Mouse (Mus musculus): ENCODE results near the gene Atf3.
"Not testable (repeated sequence)": the region's sequence is repeated elsewhere in the genome, so short reads cannot be mapped to it uniquely, and the experiment has no call there.

The Atf3 gene

GRCm38 (mm10) chr1:191154314-191154713 lies 63.5 kb downstream of the Atf3 start:
- no peak for DNase-seq (ENCODE audit: extremely low spot score, low spot score)

DNA sequence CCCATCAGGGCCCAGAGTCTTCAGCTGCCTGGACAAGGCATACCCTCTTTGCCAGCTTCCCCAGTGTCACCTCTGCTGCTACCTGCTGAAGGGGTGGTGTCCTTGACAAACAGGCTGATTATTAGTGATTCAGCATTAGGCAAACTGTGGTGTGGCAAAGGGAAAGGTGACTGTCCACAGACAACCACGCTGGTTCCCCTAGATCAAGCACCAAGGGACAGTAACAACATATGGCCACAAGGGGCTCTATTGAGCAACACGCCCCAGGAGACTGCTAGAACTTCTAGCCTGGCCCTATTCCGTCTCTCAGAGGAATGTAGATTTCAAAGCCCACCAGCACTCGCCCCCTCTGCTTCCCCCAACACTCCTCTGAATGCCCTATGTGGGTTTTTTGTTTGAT lies 64.8 kb downstream of the Atf3 start:
- peak; percentile 38 for DNase-seq (ENCODE audit: extremely low spot score, low spot score)

GRCm38 (mm10) chr1:191150924-191151605 lies 66.8 kb downstream of the Atf3 start:
- no peak for DNase-seq (ENCODE audit: extremely low spot score, low spot score)

GRCm38 (mm10) chr1:191149489-191149888 lies 68.3 kb downstream of the Atf3 start:
- DNase-seq (ENCODE audit: extremely low spot score, low spot score), result not testable (repeated sequence)

- DNase-seq (ENCODE audit: extremely low spot score, low spot score), result no peak
These were observed 76.9 kb downstream of the Atf3 start for GRCm38 (mm10) chr1:191140983-191141382.

GRCm38 (mm10) chr1:191138874-191139495 lies 78.9 kb downstream of the Atf3 start:
- no peak for DNase-seq (ENCODE audit: extremely low spot score, low spot score)

DNA sequence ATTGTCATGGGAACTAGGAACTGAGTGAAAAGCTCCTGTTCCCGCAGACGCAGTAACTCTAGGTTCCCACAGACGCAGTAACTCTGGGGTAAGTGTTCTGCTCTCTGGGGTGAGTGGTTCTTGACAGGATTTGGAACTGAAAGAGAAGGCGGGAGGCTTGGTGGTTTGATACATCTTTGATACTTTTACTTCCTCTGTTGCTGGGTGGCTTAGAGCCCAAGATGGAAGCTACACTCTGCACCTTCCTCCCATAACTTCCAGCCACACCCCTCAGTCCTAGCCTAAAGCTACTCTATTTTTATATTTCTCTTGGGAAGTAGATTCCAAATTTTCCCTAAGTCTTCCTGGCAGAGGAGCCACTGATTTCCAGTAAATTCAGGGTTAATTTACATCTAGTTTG lies 79.4 kb downstream of the Atf3 start:
- DNase-seq (ENCODE audit: extremely low spot score, low spot score), result no peak

- no peak for DNase-seq (ENCODE audit: extremely low spot score, low spot score)
These were observed 82.4 kb downstream of the Atf3 start for GRCm38 (mm10) chr1:191135406-191135805.

GRCm38 (mm10) chr1:191132934-191133333 lies 84.9 kb downstream of the Atf3 start:
- no peak for DNase-seq (ENCODE audit: extremely low spot score, low spot score)

- no peak for DNase-seq (ENCODE audit: extremely low spot score, low spot score)
These were observed 85.6 kb downstream of the Atf3 start for GRCm38 (mm10) chr1:191132240-191132639.

DNA sequence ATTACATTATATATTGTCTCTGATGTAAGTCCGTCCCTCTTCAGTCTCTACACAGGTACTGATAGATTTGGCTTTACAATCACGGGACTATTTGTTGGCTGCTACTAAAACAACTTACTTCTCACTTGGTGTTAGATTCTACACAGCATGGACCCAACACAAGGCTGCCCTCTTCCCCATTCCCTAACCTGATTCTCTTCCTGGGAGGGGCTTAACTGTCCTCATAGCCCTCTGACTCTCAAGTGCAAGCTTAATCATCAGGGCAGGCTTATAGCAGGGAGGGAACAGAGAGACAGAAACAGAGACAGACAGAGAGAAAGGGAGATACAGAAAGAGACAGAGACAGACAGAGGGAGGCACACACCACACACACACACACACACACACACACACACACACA lies 86.1 kb downstream of the Atf3 start:
- no peak for DNase-seq (ENCODE audit: extremely low spot score, low spot score)

DNA sequence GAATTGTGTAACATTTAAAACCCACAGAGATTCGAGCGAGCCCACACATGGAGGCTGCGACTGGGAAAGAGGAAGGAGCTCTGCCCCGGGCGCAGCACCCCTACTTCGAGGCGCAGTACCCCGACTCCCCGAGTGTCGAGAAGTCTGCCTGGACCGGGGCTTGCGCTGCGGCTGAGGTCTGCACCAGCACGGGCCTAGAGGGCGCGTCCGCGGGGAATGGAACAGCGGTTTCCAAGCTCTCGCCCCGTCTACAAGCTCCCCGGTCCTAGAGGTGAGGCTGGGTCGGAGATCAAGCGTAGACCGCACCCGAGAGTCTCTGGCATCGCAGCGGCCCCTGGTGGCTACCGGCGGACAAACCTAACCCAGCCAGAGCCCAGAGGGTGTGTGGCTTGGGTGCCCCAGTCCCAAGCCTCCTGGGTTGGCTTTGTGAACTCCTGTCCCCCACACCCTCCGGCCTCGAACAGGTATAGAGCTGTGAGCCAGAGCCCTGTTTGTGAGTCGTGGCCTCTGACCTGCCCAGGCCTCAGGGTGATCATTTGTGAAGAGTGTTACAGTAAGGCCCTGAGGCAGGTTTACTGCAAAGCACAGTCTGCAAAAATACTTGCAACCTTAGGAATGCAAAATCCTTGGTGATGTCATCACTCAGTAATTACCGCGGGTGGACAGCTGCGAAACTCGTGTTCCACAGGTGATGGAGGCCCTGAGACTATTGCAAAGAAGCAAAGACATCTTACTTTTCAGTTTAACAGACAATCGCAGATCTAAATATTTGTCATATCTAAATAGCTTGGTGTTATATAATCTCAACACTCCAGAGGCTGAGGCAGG lies 91.8 kb downstream of the Atf3 start:
- peak; percentile 80 for DNase-seq (ENCODE audit: extremely low spot score, low spot score)

GRCm38 (mm10) chr1:191124288-191124687 lies 93.6 kb downstream of the Atf3 start:
- no peak for DNase-seq (ENCODE audit: extremely low spot score, low spot score)

- no peak for DNase-seq (ENCODE audit: extremely low spot score, low spot score)
These were observed 94.1 kb downstream of the Atf3 start for GRCm38 (mm10) chr1:191123696-191124095.

GRCm38 (mm10) chr1:191122744-191123143 lies 95.1 kb downstream of the Atf3 start:
- no peak for DNase-seq (ENCODE audit: extremely low spot score, low spot score)

Data from neural tube, embryonic 10.5 days (tissue).